Mouse (Mus musculus) intestine, embryonic 14.5 days (tissue): ENCODE measurements around the gene Snrnp70. TPM values are rescaled to one million over a fixed set of nuclear protein-coding genes. Genes with fewer than 3 reads are reported as not detected.
"Not testable (repeated sequence)": the region's sequence is repeated elsewhere in the genome, so short reads cannot be mapped to it uniquely, and the experiment has no call there.

ENCODE experiments used
- ATAC-seq: fragments of 200-750 bp; cut with Nextera tagmentation; replicated peaks from 2 replicates; pipeline ENCODE4 v1.8.0; 2017; ENCODE audit warnings: low read depth, moderate number of reproducible peaks, moderate TSS enrichment, moderate library complexity; ENCODE audit not compliant: low FRiP score, low TSS enrichment
- DNase-seq: peaks from one replicate; pipeline ENCODE4 v3.0.0-alpha.2; 2018; ENCODE audit warnings: low spot score
- H3K27ac ChIP-seq: fragments of 300-500 bp; sonication (generic); 2 replicates; pipeline ENCODE4 v1.5.1; 2014; ENCODE audit warnings: low read depth, mild to moderate bottlenecking, control low read depth
- H3K27me3 ChIP-seq: fragments of 300-500 bp; sonication (generic); replicated peaks from 2 replicates; pipeline ENCODE4 v1.6.1; 2014; ENCODE audit warnings: low read length, control low read depth; ENCODE audit not compliant: control insufficient read depth, insufficient read depth
- H3K36me3 ChIP-seq: fragments of 300-500 bp; sonication (generic); 2 replicates; pipeline ENCODE4 v1.6.1; 2014; ENCODE audit warnings: low read length, control low read depth; ENCODE audit not compliant: control insufficient read depth, insufficient read depth
- H3K4me1 ChIP-seq: fragments of 300-500 bp; sonication (generic); replicated peaks from 2 replicates; pipeline ENCODE4 v1.6.1; 2014; ENCODE audit warnings: low read length, control low read depth, mixed read lengths; ENCODE audit not compliant: control insufficient read depth, insufficient read depth
- H3K4me2 ChIP-seq: fragments of 300-500 bp; sonication (generic); 2 replicates; pipeline ENCODE4 v1.6.1; 2014; ENCODE audit warnings: low read length
- H3K4me3 ChIP-seq: fragments of 300-500 bp; sonication (generic); 2 replicates; pipeline ENCODE4 v1.5.1; 2014; ENCODE audit warnings: low read depth, low read length, control low read depth, mixed read lengths
- H3K9ac ChIP-seq: fragments of 300-500 bp; sonication (generic); 2 replicates; pipeline ENCODE4 v1.6.1; 2014; ENCODE audit warnings: mild to moderate bottlenecking, low read length
- H3K9me3 ChIP-seq: fragments of 300-500 bp; sonication (generic); 2 replicates; pipeline ENCODE4 v1.6.1; 2016; ENCODE audit warnings: low read length, control low read depth; ENCODE audit not compliant: control insufficient read depth
- WGBS: fragments of 180-500 bp; shearing (Covaris S2); extraction: QIAGEN DNeasy Blood & Tissue Kit; methylation state at CpG from one replicate; pipeline ENCODE4 v1.1.7; 2014; 5-methylcytosine and 5-hydroxymethylcytosine counted together
- polyA plus RNA-seq: library from polyadenylated mRNA; unstranded; fragments of >200 nt; fragmentation: Nextera tagmentation; extraction: Ambion mirVana; gene quantifications from 2 replicates; pipeline ENCODE4 v1.2.1, GENCODE M21; 2014

The Snrnp70 gene
- polyA plus RNA-seq, 1 experiment from 2014 or later: 77.1 TPM

- H3K4me3 ChIP-seq, H3K4me1 ChIP-seq, H3K9ac ChIP-seq, DNase-seq, H3K9me3 ChIP-seq, H3K4me2 ChIP-seq, ATAC-seq, H3K36me3 ChIP-seq, H3K27ac ChIP-seq: not testable (repeated sequence)
- 59% methylated on average over 10 of the region's 11 CpGs for WGBS
- peaks cover 39% of the 10 kb centered on the region for H3K27me3 ChIP-seq
Observed at GRCm38 (mm10) chr7:45359081-45359480, 36.5 kb downstream of the Snrnp70 start.

GRCm38 (mm10) chr7:45356087-45356486 lies 39.5 kb downstream of the Snrnp70 start:
- no peak overlapping the region for H3K4me3 ChIP-seq
- no peaks in the 10 kb centered on the region for H3K9me3 ChIP-seq
- no peak for DNase-seq
- no peak overlapping the region for H3K4me2 ChIP-seq
- H3K36me3 ChIP-seq: no peaks in the 10 kb centered on the region
- ATAC-seq: no peak
- peaks cover 12% of the 10 kb centered on the region for H3K27me3 ChIP-seq
- H3K4me1 ChIP-seq: no peaks in the 10 kb centered on the region
- no peak overlapping the region for H3K27ac ChIP-seq
- no peak overlapping the region for H3K9ac ChIP-seq
- 44% methylated on average over 13 of the region's 13 CpGs for WGBS

- Histone ChIP-seq H3K4me1 (no peaks in the 10 kb centered on the region), H3K9ac (no peak overlapping the region), H3K36me3 (no peaks in the 10 kb centered on the region), H3K4me2 (no peak overlapping the region), H3K4me3 (no peak overlapping the region), H3K27me3 (peaks cover 8% of the 10 kb centered on the region; the same call in 1 of the 2 replicates), H3K27ac (no peak overlapping the region), H3K9me3 (no peaks in the 10 kb centered on the region)
- DNase-seq (no peak), ATAC-seq (0 out of 2 replicates have a peak, but pooled peaks have one; percentile 18)
- 65% methylated on average over 15 of the region's 15 CpGs for WGBS
Observed at GRCm38 (mm10) chr7:45355318-45356020, 40.1 kb downstream of the Snrnp70 start.

DNA sequence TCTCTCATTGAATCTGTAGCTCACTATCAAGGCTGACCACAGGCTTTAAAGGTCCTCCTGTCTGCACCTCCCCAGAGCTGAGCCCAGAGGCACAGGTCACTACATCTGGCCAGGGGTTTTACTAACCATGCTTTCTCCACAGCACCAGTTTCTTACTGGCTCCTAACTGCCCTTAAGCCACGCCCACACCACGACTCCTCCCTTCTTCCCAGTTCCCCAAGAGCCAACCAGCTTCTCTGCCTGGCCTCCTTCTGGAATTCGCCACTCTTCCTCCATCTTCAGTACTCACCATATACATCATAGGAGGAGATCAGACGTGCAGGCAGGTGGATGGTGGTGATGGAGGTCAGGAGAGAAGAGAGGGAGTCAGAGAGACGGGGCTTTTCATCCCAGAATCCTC lies 42.5 kb downstream of the Snrnp70 start:
- Histone ChIP-seq H3K4me1 (no peaks in the 10 kb centered on the region), H3K36me3 (no peaks in the 10 kb centered on the region), H3K27me3 (no peaks in the 10 kb centered on the region), H3K27ac (no peak overlapping the region), H3K9ac (no peak overlapping the region), H3K4me3 (no peak overlapping the region), H3K4me2 (no peak overlapping the region), H3K9me3 (no peaks in the 10 kb centered on the region)
- WGBS: 13% methylated on average over 5 of the region's 5 CpGs
- no peak for DNase-seq
- ATAC-seq: no peak

- Histone ChIP-seq H3K4me2 (no peak overlapping the region), H3K4me1 (no peaks in the 10 kb centered on the region), H3K36me3 (no peaks in the 10 kb centered on the region), H3K9ac (no peak overlapping the region), H3K27ac (no peak overlapping the region), H3K9me3 (no peaks in the 10 kb centered on the region), H3K27me3 (no peaks in the 10 kb centered on the region), H3K4me3 (no peak overlapping the region)
- no peak for ATAC-seq
- WGBS: 65% methylated on average over 13 of the region's 13 CpGs
- DNase-seq: no peak
Observed at GRCm38 (mm10) chr7:45346905-45347304, 48.6 kb downstream of the Snrnp70 start.

- no peak for ATAC-seq
- Histone ChIP-seq H3K27ac (no peak overlapping the region), H3K4me1 (peaks cover 17% of the 10 kb centered on the region), H3K9ac (no peak overlapping the region), H3K9me3 (no peaks in the 10 kb centered on the region), H3K4me2 (no peak overlapping the region), H3K27me3 (no peaks in the 10 kb centered on the region), H3K4me3 (no peak overlapping the region), H3K36me3 (no peaks in the 10 kb centered on the region)
- DNase-seq: no peak
- 24% methylated on average over 13 of the region's 13 CpGs for WGBS
Observed at GRCm38 (mm10) chr7:45343543-45343942, 52.0 kb downstream of the Snrnp70 start.

DNA sequence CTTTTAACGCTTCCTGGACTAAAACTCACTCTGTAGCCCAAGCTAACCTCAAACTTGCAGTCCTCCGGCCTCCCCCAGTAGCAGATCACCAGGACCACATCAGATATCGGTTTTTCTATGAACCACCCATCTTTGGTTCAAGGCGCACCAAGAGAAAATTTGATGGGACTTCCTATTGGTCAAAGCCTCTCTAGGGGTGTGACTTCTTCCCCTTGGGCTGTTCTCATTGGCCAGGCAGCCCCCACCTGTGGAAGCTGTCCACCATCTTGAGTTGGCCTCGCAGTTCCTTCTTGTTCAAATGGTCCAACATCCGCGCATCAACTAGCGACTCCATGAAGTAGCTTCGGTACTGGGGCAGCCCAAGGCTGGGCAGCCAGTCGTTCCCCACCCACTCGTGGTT lies 53.5 kb downstream of the Snrnp70 start:
- H3K4me3 ChIP-seq: no peak overlapping the region
- H3K27ac ChIP-seq: no peak overlapping the region
- no peaks in the 10 kb centered on the region for H3K36me3 ChIP-seq
- H3K27me3 ChIP-seq: no peaks in the 10 kb centered on the region
- H3K4me2 ChIP-seq: no peak overlapping the region
- WGBS: 92% methylated on average over 11 of the region's 11 CpGs
- no peak for DNase-seq
- no peak overlapping the region for H3K9ac ChIP-seq
- H3K9me3 ChIP-seq: no peaks in the 10 kb centered on the region
- peaks cover 27% of the 10 kb centered on the region for H3K4me1 ChIP-seq
- no peak for ATAC-seq

- Histone ChIP-seq H3K36me3 (no peaks in the 10 kb centered on the region), H3K4me2 (peak overlapping the region; percentile 76), H3K4me1 (peaks cover 27% of the 10 kb centered on the region), H3K27me3 (no peaks in the 10 kb centered on the region), H3K9ac (no peak overlapping the region), H3K9me3 (no peaks in the 10 kb centered on the region), H3K27ac (no peak overlapping the region), H3K4me3 (no peak overlapping the region)
- peak; percentile 18; the same call in 1 of the 2 replicates for ATAC-seq
- peak; percentile 81 for DNase-seq
- WGBS: 6% methylated on average over 8 of the region's 8 CpGs
Observed at GRCm38 (mm10) chr7:45341303-45341702, 54.2 kb downstream of the Snrnp70 start.

DNA sequence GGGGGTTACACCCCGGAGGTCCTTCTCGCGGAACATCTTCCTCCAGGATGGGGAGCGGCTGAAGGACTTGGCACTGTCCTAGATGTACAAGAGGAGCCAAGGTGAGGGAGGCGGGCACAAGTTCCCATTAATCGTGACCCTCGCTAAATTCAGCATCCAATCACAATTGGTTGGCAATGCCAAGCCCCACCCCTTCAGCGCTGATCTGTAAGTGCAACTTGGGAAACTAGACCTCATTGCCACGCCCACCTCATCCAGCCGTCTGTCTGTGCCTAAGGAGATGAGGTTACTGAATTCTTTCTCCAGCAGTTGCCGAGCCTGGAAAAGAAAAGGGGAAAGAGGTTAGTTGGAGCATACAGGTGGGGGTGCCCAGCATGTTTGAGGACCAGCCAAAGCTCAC lies 54.9 kb downstream of the Snrnp70 start:
- ATAC-seq (no peak), DNase-seq (peak; percentile 81)
- H3K4me2 ChIP-seq: peak overlapping the region; percentile 76
- H3K27me3 ChIP-seq: no peaks in the 10 kb centered on the region
- no peak overlapping the region for H3K27ac ChIP-seq
- no peaks in the 10 kb centered on the region for H3K36me3 ChIP-seq
- 0% methylated on average over 11 of the region's 11 CpGs for WGBS
- H3K9ac ChIP-seq: peak overlapping the region; percentile 42
- no peaks in the 10 kb centered on the region for H3K9me3 ChIP-seq
- peak overlapping the region; percentile 40 for H3K4me3 ChIP-seq
- peaks cover 27% of the 10 kb centered on the region for H3K4me1 ChIP-seq
